Mouse (Mus musculus) mesoderm, embryonic 11.5 days (tissue): ENCODE data around the gene Rag2.

ENCODE experiments used
- DNase-seq: peaks from one replicate; pipeline ENCODE4 v3.0.0-alpha.2; 2012; ENCODE audit warnings: low read depth, low spot score

The Rag2 gene

DNA sequence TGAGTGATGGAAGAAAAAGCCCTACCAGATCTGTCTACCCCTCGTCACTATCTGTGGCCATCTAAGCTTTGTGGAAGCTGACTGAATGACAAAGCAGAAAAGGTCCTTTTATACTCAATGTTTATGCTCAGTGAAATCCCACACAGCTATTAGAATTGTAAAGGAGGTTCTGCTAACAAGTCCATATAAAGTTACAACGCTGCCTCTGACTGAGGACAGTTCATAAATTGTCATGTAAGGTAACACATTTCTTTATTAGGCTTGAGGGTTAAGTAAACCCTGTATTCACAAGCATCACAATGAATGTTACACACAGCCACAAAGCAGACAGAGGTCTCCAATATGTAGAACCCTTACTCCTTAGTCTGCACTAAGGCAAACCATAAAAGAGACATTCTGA is 507 bp upstream of the Rag2 start:
- no peak for DNase-seq

GRCm38 (mm10) chr2:101627227-101627626 is 2.7 kb downstream of the Rag2 start:
- DNase-seq, result no peak

GRCm38 (mm10) chr2:101628297-101629236 is 4.0 kb downstream of the Rag2 start:
- peak; percentile 95 for DNase-seq

DNA sequence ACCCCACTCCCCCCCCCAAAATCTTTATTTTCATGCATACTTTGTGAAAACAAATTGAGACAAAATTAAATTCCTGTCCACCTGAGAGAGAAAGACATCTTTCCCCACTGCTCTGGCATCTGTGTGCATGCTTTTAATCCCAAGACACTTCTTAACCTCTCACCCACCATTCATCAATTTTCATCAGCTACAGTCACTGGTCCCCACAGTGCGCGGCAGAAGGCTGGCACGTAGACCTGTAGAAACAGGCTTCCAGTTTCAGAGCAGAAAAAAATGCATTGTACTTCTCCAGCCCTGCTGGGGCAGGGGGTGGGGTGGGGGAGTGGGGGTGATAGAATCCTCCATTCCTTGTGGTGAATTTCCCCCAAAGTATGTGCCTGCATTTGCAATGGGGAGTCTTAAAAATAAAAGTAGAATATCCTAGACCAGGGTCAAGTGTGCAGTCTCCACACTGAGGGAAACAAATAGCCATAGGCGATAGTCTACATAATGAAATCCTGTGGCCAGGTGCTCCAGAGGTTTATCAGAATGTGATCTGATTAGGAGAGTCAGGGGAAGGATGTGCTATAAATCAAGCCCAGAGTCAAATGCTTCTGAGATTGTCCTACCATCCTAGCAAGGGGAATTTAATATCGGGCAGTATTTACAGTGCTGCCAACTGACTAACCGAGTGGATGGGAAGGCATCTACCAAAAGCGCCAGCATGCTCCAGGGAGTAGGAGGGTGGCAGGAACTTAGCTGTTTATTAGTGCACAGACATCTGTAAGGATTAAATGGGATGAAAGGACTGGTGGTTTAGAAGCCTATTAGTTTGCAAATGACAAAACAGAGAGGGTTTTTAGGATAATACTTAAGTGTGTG is 14.7 kb downstream of the Rag2 start:
- DNase-seq, result peak; percentile 72

- no peak for DNase-seq
These were observed 15.4 kb downstream of the Rag2 start for GRCm38 (mm10) chr2:101639840-101640350.

DNA sequence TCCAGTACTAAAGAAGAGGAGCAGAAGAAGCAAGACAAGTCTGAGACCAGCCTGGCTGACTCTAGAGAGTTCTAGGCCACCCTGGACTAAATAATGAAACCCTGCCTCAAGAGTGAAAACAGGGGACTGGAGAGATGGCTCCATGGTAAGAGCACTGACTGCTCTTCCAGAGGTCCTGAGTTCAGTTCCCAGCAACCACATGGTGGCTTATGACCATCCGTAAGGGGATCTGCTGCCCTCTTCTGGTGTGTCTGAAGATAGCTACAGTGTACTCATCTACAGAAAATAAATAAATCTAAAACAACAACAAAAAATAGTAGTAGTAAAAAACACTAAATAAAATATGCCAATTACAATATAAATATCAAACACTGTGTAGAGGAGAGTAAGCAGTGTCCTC is 21.3 kb downstream of the Rag2 start:
- no peak for DNase-seq

DNA sequence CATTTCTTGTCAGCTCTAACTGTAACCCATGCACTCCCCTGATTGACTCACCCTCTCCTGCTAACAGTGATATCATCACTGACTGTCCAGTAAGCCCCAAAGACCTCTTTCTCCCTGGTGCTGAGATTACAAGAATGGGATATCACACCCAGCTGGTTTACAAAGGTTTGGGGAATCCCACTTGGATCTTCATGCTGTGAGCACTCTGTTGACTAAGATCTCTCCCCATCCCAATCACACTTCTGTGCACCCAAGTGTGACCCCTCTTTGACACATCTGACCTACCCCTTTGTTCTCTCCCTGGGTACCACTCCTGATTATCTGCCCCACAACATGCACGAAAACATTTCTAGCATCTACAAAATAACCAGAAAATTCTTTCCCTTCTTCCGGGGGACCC is 23.8 kb downstream of the Rag2 start:
- DNase-seq, result no peak

- no peak for DNase-seq
These were observed 24.7 kb downstream of the Rag2 start, which contains the start of the genes Rag1 and B230118H07Rik for GRCm38 (mm10) chr2:101649114-101649671. Rag1 (minus strand) TSS chr2:101649501. B230118H07Rik (minus strand) TSS chr2:101649532.

DNA sequence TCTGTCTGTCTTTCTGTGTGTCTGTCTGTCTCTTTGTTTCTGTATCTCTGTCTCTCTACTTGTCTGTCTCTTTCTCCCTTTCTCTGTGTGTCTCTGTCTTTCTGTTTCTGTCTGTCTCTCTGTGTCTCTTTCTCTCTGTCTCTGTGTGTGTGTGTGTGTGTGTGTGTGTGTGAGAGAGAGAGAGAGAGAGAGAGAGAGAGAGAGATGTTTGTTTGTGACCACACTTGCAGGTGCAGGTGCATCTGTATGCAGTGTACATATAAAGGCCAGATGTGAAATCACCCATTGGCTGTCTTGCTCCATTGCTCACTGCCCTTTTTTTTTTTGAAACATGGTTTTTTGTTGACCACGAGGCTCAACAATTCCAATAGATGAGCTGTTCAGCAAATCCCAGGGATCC is 25.9 kb downstream of the Rag2 start:
- no peak for DNase-seq

DNA sequence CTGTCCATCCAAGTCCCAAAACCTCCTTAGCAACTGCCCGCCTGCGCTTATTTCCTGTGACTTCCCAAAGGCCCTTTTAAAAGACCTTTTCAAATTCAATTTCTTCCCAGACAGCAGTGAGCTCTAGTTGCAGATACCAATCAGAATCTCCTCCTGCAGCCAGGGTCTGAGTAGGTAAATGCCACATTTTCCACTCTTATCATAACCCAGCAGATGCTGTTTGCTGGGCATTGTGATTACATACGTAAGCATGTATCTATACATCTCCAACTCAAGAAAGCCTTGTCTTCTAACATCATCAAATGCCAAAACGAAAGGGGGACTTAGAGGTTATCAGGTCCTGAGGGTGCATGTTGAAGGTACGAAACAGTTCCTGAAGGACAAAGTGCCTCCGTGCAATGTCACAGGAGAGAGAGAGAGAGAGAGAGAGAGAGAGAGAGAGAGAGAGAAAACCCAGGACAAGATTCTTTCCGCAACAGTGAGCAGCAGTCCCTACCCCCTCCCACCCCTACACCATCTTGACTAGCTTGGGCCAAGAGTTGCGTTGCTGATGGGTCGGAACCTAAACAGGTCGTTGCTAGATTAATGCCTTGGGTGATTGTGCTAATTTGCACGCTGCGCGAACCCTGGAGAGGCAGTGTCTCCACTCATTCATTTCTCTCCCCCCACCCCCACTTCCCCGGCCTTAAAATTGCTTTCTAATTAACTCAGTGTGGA is 27.8 kb downstream of the Rag2 start:
- DNase-seq, result peak; percentile 6

DNA sequence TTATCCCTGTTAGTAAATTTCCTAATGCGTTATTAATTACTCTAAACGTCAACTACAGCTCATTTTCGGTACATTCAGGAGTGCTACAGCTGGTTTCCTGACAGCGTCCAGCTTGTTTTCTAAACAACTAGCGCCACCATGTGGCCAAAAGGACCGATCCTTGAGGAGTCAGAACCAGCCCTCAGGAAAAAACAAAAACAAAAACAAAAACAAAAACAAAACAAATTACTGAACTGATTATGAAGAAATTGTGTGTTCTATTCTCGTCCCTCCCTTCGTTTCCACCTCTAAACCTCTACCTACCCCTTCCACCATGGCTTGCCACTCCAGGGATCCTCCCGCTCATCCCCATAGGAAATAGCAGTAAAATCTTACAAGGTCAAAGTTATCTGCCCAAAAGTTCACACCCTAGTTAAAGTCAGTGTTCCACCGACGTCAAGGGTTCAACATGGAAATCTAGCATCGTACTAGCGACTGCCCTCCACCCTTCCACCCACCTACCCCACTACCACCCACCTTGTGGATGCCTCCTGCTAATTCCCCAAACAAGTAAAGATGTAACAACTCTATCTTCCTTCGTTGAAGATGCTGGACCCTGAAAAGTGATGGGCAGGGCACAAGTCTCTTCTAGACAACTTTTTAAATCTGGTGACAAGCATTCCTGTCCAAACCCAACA is 28.5 kb downstream of the Rag2 start:
- DNase-seq, result peak; percentile 78

- DNase-seq, result no peak
These were observed 36.0 kb downstream of the Rag2 start for GRCm38 (mm10) chr2:101660536-101660935.

- DNase-seq, result peak; percentile 85
These were observed 40.7 kb downstream of the Rag2 start for GRCm38 (mm10) chr2:101665058-101665702.

DNA sequence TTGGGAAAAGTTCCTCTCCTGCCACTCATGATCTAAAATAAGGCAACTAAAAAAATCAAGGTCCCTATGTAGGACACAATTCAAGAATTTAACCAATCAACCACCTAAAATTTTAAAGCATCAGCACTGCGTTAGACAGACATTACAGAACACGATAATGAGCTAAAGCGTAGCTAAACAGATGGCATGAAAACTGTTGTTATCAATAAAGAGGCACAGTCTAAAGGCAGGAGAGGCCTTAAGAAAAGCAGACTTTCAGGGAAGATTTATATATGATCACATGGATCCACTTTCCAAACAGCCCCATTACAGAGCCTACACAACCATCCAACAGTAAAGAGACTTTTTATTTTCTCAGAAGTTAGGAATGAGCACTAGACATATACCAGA is 41.2 kb downstream of the Rag2 start:
- no peak for DNase-seq

- DNase-seq, result no peak
These were observed 44.2 kb downstream of the Rag2 start for GRCm38 (mm10) chr2:101668751-101669150.

- DNase-seq, result no peak
These were observed 49.0 kb downstream of the Rag2 start for GRCm38 (mm10) chr2:101673547-101673946.

GRCm38 (mm10) chr2:101678236-101679021 is 53.9 kb downstream of the Rag2 start, which contains the start of gene Traf6:
Traf6 (plus strand) TSS chr2:101678429.
- peak; percentile 86 for DNase-seq

- DNase-seq, result peak; percentile 13
These were observed 54.8 kb downstream of the Rag2 start for GRCm38 (mm10) chr2:101679164-101679784.
